10 mouse cellular contexts compared by ENCODE assay signal in genomic region chr8:4367808-4368207, GRCm38 (mm10). TPM values are rescaled to one million over a fixed set of nuclear protein-coding genes. Genes with fewer than 3 reads are reported as not detected.
A peak's percentile ranks its signal among the peaks of the same experiment; 100 is the strongest.
DNase-seq lines count a peak whose midpoint lies in the region; ATAC-seq lines count a peak whose summit lies in the region.
"Had no signal": no experiment of that assay in that cellular context is flagged by ENCODE, and none has a peak within 500 bp of the region (broad histone marks: within the 10 kb centered on the region; RNA-seq: fewer than 3 reads in every experiment).

No protein-coding gene starts in this region.

- H3K4me3 ChIP-seq in forebrain, embryonic 13.5 days: no peak overlapping the region
- H3K4me3 ChIP-seq in forebrain, embryonic 10.5 days: no peak overlapping the region
- H3K4me3 ChIP-seq: limb, embryonic 12.5 days had no signal

- H3K4me1 ChIP-seq in forebrain, embryonic 13.5 days: no peaks in the 10 kb centered on the region
- H3K4me1 ChIP-seq in forebrain, embryonic 10.5 days: no peaks in the 10 kb centered on the region
- H3K4me1 ChIP-seq: limb, embryonic 12.5 days had no signal

- DNase-seq in forebrain, embryonic 10.5 days (ENCODE audit: extremely low spot score, low spot score): no peak
- DNase-seq in Muller cell, postnatal 12 days (ENCODE audit: inconsistent ontology term): peak; percentile 35
- peak; percentile 39 to 69 for DNase-seq in gastrocnemius, adult 8-10 months (ENCODE audit: low spot score in 2 of 2)
- DNase-seq in left cerebral cortex, postnatal 25 days (ENCODE audit: low spot score in 2 of 2): peak; percentile 36 to 40
- no peak for DNase-seq in spleen, postnatal 4 days (ENCODE audit: low spot score in 2 of 2)
- DNase-seq in ovary, adult 18-20 months (ENCODE audit: low spot score): no peak
- DNase-seq in urinary bladder, postnatal 36 days (ENCODE audit: low spot score in 2 of 2): no peak

- no peaks in the 10 kb centered on the region for H3K36me3 ChIP-seq in forebrain, embryonic 13.5 days (ENCODE audit: poor library complexity, severe bottlenecking)
- H3K36me3 ChIP-seq in forebrain, embryonic 10.5 days (replicated peaks): no peaks in the 10 kb centered on the region
- H3K36me3 ChIP-seq: limb, embryonic 12.5 days had no signal

- H3K27me3 ChIP-seq in forebrain, embryonic 13.5 days: no peaks in the 10 kb centered on the region
- H3K27me3 ChIP-seq in forebrain, embryonic 10.5 days (ENCODE audit: poor library complexity, severe bottlenecking): no peaks in the 10 kb centered on the region
- H3K27me3 ChIP-seq: limb, embryonic 12.5 days had no signal

- H3K9ac ChIP-seq in forebrain, embryonic 13.5 days: no peak overlapping the region
- H3K9ac ChIP-seq: limb, embryonic 12.5 days had no signal

- intact Hi-C loops in left cerebral cortex, postnatal 25 days (cut with DNase I): no loop called here

- H3K27ac ChIP-seq in forebrain, embryonic 13.5 days: no peak overlapping the region
- no peak overlapping the region for H3K27ac ChIP-seq in forebrain, embryonic 10.5 days
- H3K27ac ChIP-seq: limb, embryonic 12.5 days; macrophage had no signal

- no peak overlapping the region for H3K4me2 ChIP-seq in forebrain, embryonic 13.5 days
- H3K4me2 ChIP-seq: limb, embryonic 12.5 days had no signal

- WGBS in forebrain, embryonic 13.5 days: 71% methylated on average over 11 of the region's 11 CpGs
- 85% methylated on average over 11 of the region's 11 CpGs for WGBS in forebrain, embryonic 10.5 days

- no peaks in the 10 kb centered on the region for H3K9me3 ChIP-seq in forebrain, embryonic 13.5 days (replicated peaks)
- 0 out of 2 replicates have a peak, but pooled peaks cover 2% of the 10 kb centered on the region for H3K9me3 ChIP-seq in forebrain, embryonic 10.5 days
- H3K9me3 ChIP-seq: limb, embryonic 12.5 days had no signal

- ATAC-seq in forebrain, embryonic 13.5 days: peak; percentile 83

RNA-seq across cellular contexts. Expression of gene Elavl1, which starts 42.6 kb away (rescaled TPM):
- 199 and 215 TPM in 2 replicates for polyA plus RNA-seq in forebrain, embryonic 13.5 days (2015; fragmentation: Nextera tagmentation; extraction: Ambion mirVana)
- polyA plus RNA-seq in forebrain, embryonic 10.5 days (2016; fragmentation: Nextera tagmentation; extraction: Ambion mirVana): 354 and 371 TPM in 2 replicates
- 10 to 100 TPM; 39.7 to 49.1 (median 44.2) TPM for total RNA-seq in gastrocnemius, adult 8-10 months (2022)
- 10 to 100 TPM; 72.2 to 76.6 TPM for total RNA-seq in left cerebral cortex, postnatal 25 days (2021)

RNA-seq across cellular contexts. Expression of gene Ccl25, which starts 42.8 kb away (rescaled TPM):
- 24.3 and 24.8 TPM in 2 replicates for polyA plus RNA-seq in forebrain, embryonic 13.5 days (2015; fragmentation: Nextera tagmentation; extraction: Ambion mirVana)
- 23.6 and 26.4 TPM in 2 replicates for polyA plus RNA-seq in forebrain, embryonic 10.5 days (2016; fragmentation: Nextera tagmentation; extraction: Ambion mirVana)
- 10 to 100 TPM in 2 of 4 experiments, 1 to 10 TPM in 2; 6.1 to 12.3 (median 10.1) TPM for total RNA-seq in gastrocnemius, adult 8-10 months (2022)
- 10 to 100 TPM; 21.8 to 28.1 TPM for total RNA-seq in left cerebral cortex, postnatal 25 days (2021)

Comparison
In these comparisons a context has a peak if more than half of its experiments do, and no peak if none do; other contexts are left out.
1. DNase-seq: peak in Muller cell, postnatal 12 days (single experiment), gastrocnemius, adult 8-10 months (2 of 2) and left cerebral cortex, postnatal 25 days (2 of 2); none in forebrain, embryonic 10.5 days (single experiment), spleen, postnatal 4 days (0 of 2), ovary, adult 18-20 months (single experiment) and urinary bladder, postnatal 36 days (0 of 2).